Mouse (Mus musculus) spleen, adult 2 months (tissue): Measurements from ENCODE around the gene Spred1. TPM values are rescaled to one million over a fixed set of nuclear protein-coding genes. Genes with fewer than 3 reads are reported as not detected.

Experiments used
- DNase-seq, 2 experiments: peaks; one replicate each; pipeline versions ENCODE4 v3.0.0 to v3.0.0-alpha.2; 2012 to 2021; ENCODE audit warnings: low spot score in 2 of 2, low read depth in 1 of 2
- H3K27ac ChIP-seq: fragments of 200-500 bp; 2 replicates; pipeline ENCODE4 v1.5.1; 2012; ENCODE audit warnings: low read length, inconsistent platforms; ENCODE audit not compliant: insufficient read depth
- H3K27me3 ChIP-seq: fragments of 200-500 bp; 2 replicates; pipeline ENCODE4 v1.6.1; 2012; ENCODE audit warnings: mild to moderate bottlenecking, moderate library complexity, low read length, inconsistent platforms; ENCODE audit not compliant: control insufficient read depth, insufficient read depth
- H3K36me3 ChIP-seq: fragments of 200-500 bp; 2 replicates; pipeline ENCODE4 v1.6.1; 2012; ENCODE audit warnings: mild to moderate bottlenecking, low read length, inconsistent platforms; ENCODE audit not compliant: control insufficient read depth, insufficient read depth
- H3K4me1 ChIP-seq: fragments of 200-500 bp; 2 replicates; pipeline ENCODE4 v1.6.1; 2011; ENCODE audit warnings: inconsistent platforms; ENCODE audit not compliant: control insufficient read depth, insufficient read depth, insufficient read length
- H3K4me3 ChIP-seq: fragments of 200-500 bp; 2 replicates; pipeline ENCODE4 v1.5.1; 2011; ENCODE audit warnings: mild to moderate bottlenecking, inconsistent platforms; ENCODE audit not compliant: insufficient read depth, insufficient read length; ENCODE audit errors: extremely low read depth
- CTCF ChIP-seq: fragments of 200-500 bp; IDR thresholded peaks from 2 replicates; pipeline ENCODE4 v1.5.1; 2011; ENCODE audit warnings: mild to moderate bottlenecking, inconsistent platforms; ENCODE audit not compliant: insufficient read depth, insufficient read length, insufficient replicate concordance; ENCODE audit errors: extremely low read depth
- POLR2A ChIP-seq: fragments of 200-500 bp; IDR thresholded peaks from 2 replicates; pipeline ENCODE4 v1.6.1; 2011; ENCODE audit warnings: low read depth, low read length, inconsistent platforms
- WGBS: fragments of 180-500 bp; shearing (Covaris S2); methylation state at CpG from one replicate; pipeline ENCODE4 v1.1.7; 2018; 5-methylcytosine and 5-hydroxymethylcytosine counted together
- polyA plus RNA-seq: library from polyadenylated mRNA; depleted of rRNA; stranded (reverse); fragments of >200 nt; gene quantifications from 2 replicates; pipeline ENCODE4 v1.2.3, GENCODE M21; 2012

Gene Spred1
- polyA plus RNA-seq, 1 experiment = 2.2 TPM

DNA sequence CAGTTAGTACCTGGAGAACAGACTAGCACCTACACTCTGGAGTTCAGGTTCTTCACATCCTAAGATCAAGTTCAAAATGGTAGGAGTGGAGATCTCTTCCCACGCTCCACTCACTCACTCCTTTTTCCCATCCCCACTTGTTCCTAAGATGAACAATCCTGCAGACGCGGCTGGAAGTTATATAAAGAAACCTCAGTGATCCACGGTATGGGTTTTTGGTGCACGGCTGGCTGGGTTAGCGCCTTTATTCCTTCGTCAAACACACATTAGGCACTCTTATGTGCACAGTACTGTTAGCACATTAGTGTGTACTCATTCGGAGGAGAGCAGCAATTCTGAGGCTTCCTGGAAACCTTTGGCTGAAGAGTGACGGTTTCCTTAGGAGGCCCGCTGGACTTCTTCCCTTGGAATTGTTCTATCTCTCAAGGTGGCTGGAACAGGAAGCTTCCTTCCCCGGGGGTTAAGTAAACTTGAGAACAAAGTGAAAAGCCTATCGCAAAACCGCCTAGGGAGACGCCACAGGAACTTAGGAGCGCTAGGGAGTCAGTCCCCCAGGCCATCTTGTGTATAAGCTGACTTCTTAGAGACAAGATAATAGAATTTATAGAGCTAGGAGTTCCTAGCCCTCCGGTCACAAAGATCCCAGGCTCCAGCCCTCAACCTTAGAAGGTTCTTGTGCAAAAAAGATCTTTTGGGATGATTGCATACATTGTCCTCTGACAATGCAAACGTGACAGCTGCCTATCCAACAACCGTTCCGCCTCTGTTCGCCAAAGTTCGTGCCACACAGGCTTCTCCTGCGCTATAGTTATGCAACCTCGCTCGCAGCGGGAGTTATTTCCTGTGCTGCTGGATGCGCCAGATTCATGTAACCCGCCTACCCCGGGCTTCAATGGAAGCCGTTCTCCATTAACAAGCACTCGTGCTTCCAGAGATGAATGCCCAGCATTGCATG is 1.6 kb upstream of the Spred1 start:
- no peaks in the 10 kb centered on the region for H3K36me3 ChIP-seq
- DNase-seq = peak in 1 of 2 experiments; percentile 17
- H3K27me3 ChIP-seq = peaks cover 2% of the 10 kb centered on the region; the same call in 1 of the 2 replicates
- peak overlapping the region; percentile 88 for H3K27ac ChIP-seq
- 25% methylated on average over 30 of the region's 30 CpGs for WGBS
- no peaks in the 10 kb centered on the region for H3K4me1 ChIP-seq
- TF ChIP-seq POLR2A (no peak), CTCF (no peak)
- H3K4me3 ChIP-seq = peak overlapping the region; percentile 88

DNA sequence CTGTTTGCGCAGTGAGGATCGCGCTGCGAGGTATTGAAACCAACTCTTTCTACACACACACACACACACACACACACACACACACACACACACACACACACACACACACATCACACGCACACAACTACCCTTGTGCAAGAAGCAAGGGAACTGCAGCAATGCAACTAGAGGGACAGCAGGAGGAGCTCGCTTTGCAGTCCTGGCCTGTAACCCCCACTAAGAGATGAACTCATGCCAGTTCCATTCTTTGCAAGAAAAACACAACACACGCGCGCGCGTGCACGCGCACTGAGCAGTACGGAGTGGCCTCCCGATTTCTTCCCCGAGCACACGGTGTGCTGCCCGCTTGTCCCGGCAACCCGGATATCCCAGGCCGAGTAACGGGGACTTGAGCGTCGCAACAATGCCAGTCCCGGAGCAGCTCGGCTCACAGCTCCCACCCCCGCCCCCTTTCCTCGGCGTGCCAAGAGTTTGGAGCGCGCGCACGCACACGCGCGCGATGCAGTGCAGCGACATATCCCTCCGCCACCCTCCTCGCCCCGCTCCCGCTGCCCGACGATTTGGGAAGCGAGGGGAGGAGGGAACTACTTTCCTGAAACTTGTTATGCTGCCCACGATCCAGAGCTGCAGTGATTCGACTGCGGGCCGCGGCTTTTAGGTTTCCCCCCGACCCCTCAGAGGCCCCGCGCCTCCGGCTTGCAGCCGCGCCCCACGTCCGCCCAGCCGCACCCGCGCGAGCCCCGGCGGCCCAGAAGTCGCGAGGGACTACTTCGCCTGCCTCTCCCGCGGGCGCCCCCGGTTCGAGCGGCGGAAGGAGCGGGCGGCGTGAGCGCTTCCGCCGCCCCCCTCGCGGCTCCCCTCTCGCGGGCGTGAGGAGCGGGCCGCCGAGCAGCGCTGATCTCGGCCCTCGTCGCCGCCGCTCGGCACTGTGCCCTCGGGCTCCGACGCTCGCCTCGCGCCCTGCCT is 645 bp upstream of the Spred1 start:
- peaks cover 2% of the 10 kb centered on the region; the same call in 1 of the 2 replicates for H3K27me3 ChIP-seq
- peak overlapping the region; percentile 88 for H3K27ac ChIP-seq
- DNase-seq = peak; percentile 64 to 79
- peak overlapping the region; percentile 88 for H3K4me3 ChIP-seq
- H3K36me3 ChIP-seq = no peaks in the 10 kb centered on the region
- H3K4me1 ChIP-seq = no peaks in the 10 kb centered on the region
- 1% methylated on average over 95 of the region's 101 CpGs for WGBS
- TF ChIP-seq POLR2A = peak; percentile 9; the same call in 1 of the 2 replicates
- peak; percentile 26; the same call in 1 of the 2 replicates for TF ChIP-seq CTCF

DNA sequence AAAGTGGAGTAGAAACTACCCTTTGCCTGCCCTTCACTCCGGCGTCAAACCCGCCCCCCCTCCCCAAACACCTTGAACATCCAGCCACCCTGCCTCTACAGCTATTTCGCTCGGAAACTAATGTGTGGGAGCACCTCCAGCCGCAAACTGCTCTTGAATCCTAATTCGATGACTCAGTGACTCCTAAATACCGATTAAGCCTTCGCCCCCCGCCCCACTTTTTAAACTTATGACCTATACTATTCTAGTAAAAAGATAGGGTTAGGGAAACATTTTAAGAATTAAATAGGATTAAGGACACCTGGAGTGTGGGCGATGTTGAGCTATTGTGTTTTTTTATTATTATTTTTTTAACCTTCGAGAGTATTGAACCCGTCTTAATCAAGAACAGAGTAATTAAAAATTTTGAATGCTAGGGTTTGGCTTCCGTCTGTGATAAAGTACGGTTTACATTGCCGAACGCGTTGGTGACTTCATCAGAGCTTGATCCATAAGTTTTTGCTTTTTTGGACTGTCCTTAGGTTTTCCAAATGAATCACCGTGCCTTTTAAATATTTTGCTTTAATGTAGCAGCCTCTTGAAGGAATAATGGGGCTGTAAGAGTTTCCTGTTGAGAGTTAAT is 921 bp downstream of the Spred1 start:
- Histone ChIP-seq H3K36me3 (no peaks in the 10 kb centered on the region), H3K27me3 (peaks cover 2% of the 10 kb centered on the region; the same call in 1 of the 2 replicates), H3K4me1 (no peaks in the 10 kb centered on the region), H3K4me3 (peak overlapping the region; percentile 88), H3K27ac (no peak overlapping the region)
- under 1% methylated on average over 19 of the region's 19 CpGs for WGBS
- TF ChIP-seq POLR2A (no peak), CTCF (no peak)
- DNase-seq = no peak

- DNase-seq = peak; percentile 54 to 57
Measured at GRCm38 (mm10) chr2:117122701-117123337, 1.6 kb downstream of the Spred1 start.

DNA sequence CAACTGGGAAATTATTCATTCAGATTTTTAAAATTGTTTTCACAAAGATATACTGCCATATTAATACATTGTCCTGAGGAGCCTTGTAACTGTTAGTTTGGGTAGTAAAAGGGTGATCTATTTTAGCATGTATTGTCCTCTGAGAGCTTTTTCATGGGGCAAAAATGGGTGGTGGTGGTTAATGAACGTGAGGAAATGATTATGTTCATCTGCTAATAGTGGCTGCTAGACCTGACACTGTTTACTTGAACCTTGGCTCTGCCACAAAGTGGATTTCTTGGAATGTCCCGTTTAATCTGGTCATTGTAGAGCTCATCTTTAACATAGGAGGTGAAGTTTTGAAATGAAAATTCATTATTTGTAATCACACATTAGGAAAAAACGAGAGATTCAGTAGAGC is 2.5 kb downstream of the Spred1 start:
- H3K27ac ChIP-seq = no peak overlapping the region
- H3K27me3 ChIP-seq = peaks cover 2% of the 10 kb centered on the region; the same call in 1 of the 2 replicates
- DNase-seq = no peak
- 61% methylated on average over 3 of the region's 3 CpGs for WGBS
- no peak overlapping the region for H3K4me3 ChIP-seq
- TF ChIP-seq POLR2A (no peak), CTCF (no peak)
- no peaks in the 10 kb centered on the region for H3K36me3 ChIP-seq
- no peaks in the 10 kb centered on the region for H3K4me1 ChIP-seq

More at GRCm38 (mm10) chr2:117122701-117123337, 1.6 kb downstream of the Spred1 start:
- Histone ChIP-seq H3K36me3 (no peaks in the 10 kb centered on the region), H3K4me1 (no peaks in the 10 kb centered on the region), H3K4me3 (peak overlapping the region; percentile 46), H3K27ac (no peak overlapping the region), H3K27me3 (peaks cover 2% of the 10 kb centered on the region; the same call in 1 of the 2 replicates)
- no peak for TF ChIP-seq POLR2A
- TF ChIP-seq CTCF = no peak
- WGBS = under 1% methylated on average over 17 of the region's 17 CpGs

- Histone ChIP-seq H3K36me3 (no peaks in the 10 kb centered on the region), H3K27ac (no peak overlapping the region), H3K4me3 (no peak overlapping the region), H3K4me1 (no peaks in the 10 kb centered on the region), H3K27me3 (peaks cover 2% of the 10 kb centered on the region; the same call in 1 of the 2 replicates)
- TF ChIP-seq CTCF (no peak), POLR2A (no peak)
- no peak for DNase-seq
- 81% methylated on average over 2 of the region's 2 CpGs for WGBS
Measured at GRCm38 (mm10) chr2:117124839-117125238, 3.7 kb downstream of the Spred1 start.
